Mouse (Mus musculus): Measurements from ENCODE around the gene Polg. TPM values are rescaled to one million over a fixed set of nuclear protein-coding genes. Genes with fewer than 3 reads are reported as not detected.

Gene Polg
- polyA plus RNA-seq, 2 experiments, result 14.0 to 15.4 TPM

DNA sequence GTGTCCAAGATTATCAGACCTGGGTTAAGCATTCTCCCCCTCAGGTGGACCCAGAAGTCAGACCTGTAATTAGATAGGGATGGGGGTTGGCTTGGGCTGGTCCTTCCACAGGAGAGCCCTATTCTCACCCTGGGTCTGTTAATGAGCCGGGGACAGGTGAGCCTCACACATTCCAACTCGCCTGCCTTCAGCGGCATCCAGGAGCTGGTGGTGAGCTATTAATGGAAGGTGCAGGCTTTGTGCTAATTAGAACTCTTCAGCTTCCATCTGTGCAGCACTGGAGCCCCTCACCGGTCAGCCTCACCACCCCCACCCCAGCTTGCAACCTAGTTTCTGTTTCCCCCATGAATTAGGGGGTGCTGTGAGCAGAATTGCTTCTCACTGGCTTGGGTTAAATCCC is 46.3 kb upstream of the Polg start:
- DNase-seq (ENCODE audit: low read depth in 3 of 3, low spot score in 3 of 3) (no peak), ATAC-seq (ENCODE audit: insufficient read depth) (no peak)
- 7% methylated on average over 4 of the region's 4 CpGs for WGBS (ENCODE audit: insufficient replicate concordance)
- H3K9ac ChIP-seq (replicated peaks), result no peak overlapping the region
- H3K9me3 ChIP-seq (ENCODE audit: control insufficient read depth, low read length), result no peaks in the 10 kb centered on the region
- H3K4me2 ChIP-seq (ENCODE audit: low read depth), result no peak overlapping the region
- no peaks in the 10 kb centered on the region for H3K4me1 ChIP-seq (replicated peaks; ENCODE audit: control insufficient read depth in 2 of 2, insufficient read depth in 2 of 2, low read length in 1 of 2)
- H3K4me3 ChIP-seq (ENCODE audit: insufficient read depth in 1 of 2, low read depth in 2 of 2, low read length in 2 of 2), result no peak overlapping the region
- H3K27me3 ChIP-seq (ENCODE audit: control insufficient read depth, insufficient read depth, low read length), result peaks cover 95% of the 10 kb centered on the region
- no peaks in the 10 kb centered on the region for H3K36me3 ChIP-seq (replicated peaks; ENCODE audit: control insufficient read depth, insufficient read depth, low read depth)
- no peak for TF ChIP-seq CTCF (IDR thresholded peaks at IDR 0.05; ENCODE audit: low read depth)
- TF ChIP-seq EP300 (IDR thresholded peaks at IDR 0.05; ENCODE audit: low read depth), result no peak
- no peak overlapping the region for H3K27ac ChIP-seq

DNA sequence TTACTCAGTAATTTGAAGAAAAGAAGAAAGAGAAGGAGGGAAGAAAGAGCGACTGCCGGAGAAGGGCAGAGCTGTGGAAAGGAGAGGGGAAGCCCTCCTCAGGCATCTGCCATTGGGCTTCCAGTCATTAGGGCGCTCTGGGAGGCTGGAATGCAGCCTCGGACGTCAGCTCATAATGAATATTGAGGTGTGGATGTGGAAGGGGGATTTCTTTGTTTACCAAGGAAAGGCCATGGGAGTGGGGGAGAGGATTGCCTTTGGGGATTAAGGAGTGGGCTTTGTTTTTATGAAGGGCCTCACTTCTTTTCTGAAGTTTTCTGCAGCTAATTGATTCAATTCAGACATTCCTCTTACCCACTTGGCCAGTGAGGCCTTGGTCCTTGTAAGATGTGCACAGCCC is 45.5 kb upstream of the Polg start:
- no peak for ATAC-seq (ENCODE audit: insufficient read depth)
- 13% methylated on average over 5 of the region's 5 CpGs for WGBS (ENCODE audit: insufficient replicate concordance)
- TF ChIP-seq CTCF (IDR thresholded peaks at IDR 0.05; ENCODE audit: low read depth) (no peak), EP300 (IDR thresholded peaks at IDR 0.05; ENCODE audit: low read depth) (no peak)

GRCm38 (mm10) chr7:79511181-79511580 is 45.0 kb upstream of the Polg start:
- DNase-seq (ENCODE audit: low read depth in 3 of 3, low spot score in 3 of 3), result no peak
- 17% methylated on average over 7 of the region's 7 CpGs for WGBS (ENCODE audit: insufficient replicate concordance)
- no peak for TF ChIP-seq EP300 (IDR thresholded peaks at IDR 0.05; ENCODE audit: low read depth)
- no peak for TF ChIP-seq CTCF (IDR thresholded peaks at IDR 0.05; ENCODE audit: low read depth)
- H3K36me3 ChIP-seq (replicated peaks; ENCODE audit: control insufficient read depth, insufficient read depth, low read depth), result no peaks in the 10 kb centered on the region
- no peak overlapping the region for H3K4me3 ChIP-seq (ENCODE audit: insufficient read depth in 1 of 2, low read depth in 2 of 2, low read length in 2 of 2)
- no peaks in the 10 kb centered on the region for H3K9me3 ChIP-seq (ENCODE audit: control insufficient read depth, low read length)
- no peak overlapping the region for H3K27ac ChIP-seq
- H3K9ac ChIP-seq (replicated peaks), result no peak overlapping the region
- no peak overlapping the region for H3K4me2 ChIP-seq (ENCODE audit: low read depth)
- peaks cover 99% of the 10 kb centered on the region for H3K27me3 ChIP-seq (ENCODE audit: control insufficient read depth, insufficient read depth, low read length)
- no peak for ATAC-seq (ENCODE audit: insufficient read depth)
- H3K4me1 ChIP-seq (replicated peaks; ENCODE audit: control insufficient read depth in 2 of 2, insufficient read depth in 2 of 2, low read length in 1 of 2), result no peaks in the 10 kb centered on the region

More for the DNA sequence above, 45.5 kb upstream of the Polg start:
- Histone ChIP-seq H3K4me2 (ENCODE audit: low read depth) (no peak overlapping the region), H3K4me1 (replicated peaks; ENCODE audit: control insufficient read depth in 2 of 2, insufficient read depth in 2 of 2, low read length in 1 of 2) (no peaks in the 10 kb centered on the region), H3K27ac (no peak overlapping the region), H3K9ac (replicated peaks) (no peak overlapping the region), H3K36me3 (replicated peaks; ENCODE audit: control insufficient read depth, insufficient read depth, low read depth) (no peaks in the 10 kb centered on the region), H3K9me3 (ENCODE audit: control insufficient read depth, low read length) (no peaks in the 10 kb centered on the region), H3K4me3 (ENCODE audit: insufficient read depth in 1 of 2, low read depth in 2 of 2, low read length in 2 of 2) (no peak overlapping the region), H3K27me3 (ENCODE audit: control insufficient read depth, insufficient read depth, low read length) (peaks cover 99% of the 10 kb centered on the region)
- DNase-seq (ENCODE audit: low read depth in 3 of 3, low spot score in 3 of 3), result no peak

- Histone ChIP-seq H3K36me3 (replicated peaks; ENCODE audit: control insufficient read depth, insufficient read depth, low read depth) (no peaks in the 10 kb centered on the region), H3K4me3 (ENCODE audit: insufficient read depth in 1 of 2, low read depth in 2 of 2, low read length in 2 of 2) (no peak overlapping the region), H3K4me2 (ENCODE audit: low read depth) (no peak overlapping the region), H3K27me3 (ENCODE audit: control insufficient read depth, insufficient read depth, low read length) (peaks cover 99% of the 10 kb centered on the region), H3K4me1 (replicated peaks; ENCODE audit: control insufficient read depth in 2 of 2, insufficient read depth in 2 of 2, low read length in 1 of 2) (no peaks in the 10 kb centered on the region), H3K9ac (replicated peaks) (no peak overlapping the region), H3K27ac (no peak overlapping the region), H3K9me3 (ENCODE audit: control insufficient read depth, low read length) (no peaks in the 10 kb centered on the region)
- ATAC-seq (ENCODE audit: insufficient read depth), result no peak
- DNase-seq (ENCODE audit: low read depth in 3 of 3, low spot score in 3 of 3), result no peak
- 22% methylated on average over 3 of the region's 3 CpGs for WGBS (ENCODE audit: insufficient replicate concordance)
- no peak for TF ChIP-seq CTCF (IDR thresholded peaks at IDR 0.05; ENCODE audit: low read depth)
Measured at GRCm38 (mm10) chr7:79510686-79511085, 44.5 kb upstream of the Polg start.

GRCm38 (mm10) chr7:79509710-79510109 is 43.5 kb upstream of the Polg start:
- ATAC-seq (ENCODE audit: insufficient read depth), result no peak
- Histone ChIP-seq H3K4me3 (ENCODE audit: insufficient read depth in 1 of 2, low read depth in 2 of 2, low read length in 2 of 2) (no peak overlapping the region), H3K9ac (replicated peaks) (no peak overlapping the region), H3K27me3 (ENCODE audit: control insufficient read depth, insufficient read depth, low read length) (peaks cover 99% of the 10 kb centered on the region), H3K4me2 (ENCODE audit: low read depth) (no peak overlapping the region), H3K27ac (no peak overlapping the region), H3K36me3 (replicated peaks; ENCODE audit: control insufficient read depth, insufficient read depth, low read depth) (no peaks in the 10 kb centered on the region), H3K9me3 (ENCODE audit: control insufficient read depth, low read length) (no peaks in the 10 kb centered on the region), H3K4me1 (replicated peaks; ENCODE audit: control insufficient read depth in 2 of 2, insufficient read depth in 2 of 2, low read length in 1 of 2) (no peaks in the 10 kb centered on the region)
- WGBS (ENCODE audit: insufficient replicate concordance), result 4% methylated on average over 12 of the region's 12 CpGs
- DNase-seq (ENCODE audit: low read depth in 3 of 3, low spot score in 3 of 3), result no peak
- TF ChIP-seq EP300 (IDR thresholded peaks at IDR 0.05; ENCODE audit: low read depth) (no peak), CTCF (IDR thresholded peaks at IDR 0.05; ENCODE audit: low read depth) (no peak)

Data from liver, embryonic 14.5 days (tissue).